Mouse (Mus musculus) E14TG2a.4 (cell line): ENCODE measurements around the gene Cdc42ep3.

ENCODE experiments used
- H3K27me3 ChIP-seq: 2 replicates; pipeline ENCODE4 v1.6.1; 2014; ENCODE audit warnings: low read length, control low read depth; ENCODE audit not compliant: insufficient read depth
- H3K36me3 ChIP-seq: 2 replicates; pipeline ENCODE4 v1.6.1; 2014; ENCODE audit warnings: low read length, control low read depth; ENCODE audit not compliant: insufficient read depth
- H3K4me1 ChIP-seq: replicated peaks from 2 replicates; pipeline ENCODE4 v1.6.1; 2014; ENCODE audit warnings: low read depth, low read length, control low read depth
- H3K4me3 ChIP-seq: replicated peaks from 2 replicates; pipeline ENCODE4 v1.5.1; 2014; ENCODE audit warnings: mild to moderate bottlenecking, low read length
- H3K9me3 ChIP-seq: 2 replicates; pipeline ENCODE4 v1.6.1; 2014; ENCODE audit warnings: low read length, control low read depth
- CTCF ChIP-seq: conservative IDR thresholded peaks from 2 replicates; pipeline ENCODE4 v1.5.1; 2014; ENCODE audit warnings: low read length
- NANOG ChIP-seq: IDR thresholded peaks from 2 replicates; pipeline ENCODE4 v1.6.1; 2014; ENCODE audit warnings: borderline replicate concordance, low read length, mixed read lengths
- POU5F1 ChIP-seq: IDR thresholded peaks from 2 replicates; pipeline ENCODE4 v1.6.1; 2014; ENCODE audit warnings: low read length, borderline replicate concordance

Gene Cdc42ep3

DNA sequence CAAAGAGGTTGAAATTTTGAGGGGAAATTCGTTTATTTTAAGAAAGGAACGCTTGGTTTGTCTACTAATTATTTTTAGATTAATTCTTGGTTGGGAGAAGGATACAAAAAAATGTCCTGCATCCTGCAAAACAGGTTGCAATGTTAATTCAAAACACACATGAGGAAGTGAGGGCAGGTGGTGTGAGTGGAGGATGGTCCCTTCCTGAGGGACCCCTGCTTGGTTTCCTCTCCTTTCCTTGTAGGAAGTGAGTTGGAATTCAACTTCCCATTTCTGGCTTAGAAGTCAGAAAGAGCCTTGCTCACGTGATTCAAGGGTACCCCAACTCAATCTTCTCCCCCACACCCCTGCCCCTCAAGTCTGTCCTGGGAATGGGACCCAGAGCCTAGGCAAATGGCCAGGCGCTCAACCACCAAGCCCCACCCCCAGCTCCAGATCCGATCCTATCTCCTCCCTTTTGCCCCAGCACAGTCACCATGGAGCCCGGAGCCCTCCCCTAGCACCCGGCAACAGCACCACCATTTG lies 12.9 kb downstream of the Cdc42ep3 start:
- H3K27me3 ChIP-seq = no peaks in the 10 kb centered on the region
- H3K4me1 ChIP-seq = peaks cover 83% of the 10 kb centered on the region
- peak overlapping the region; percentile 53 for H3K4me3 ChIP-seq
- peaks cover 10% of the 10 kb centered on the region for H3K36me3 ChIP-seq
- H3K9me3 ChIP-seq = no peaks in the 10 kb centered on the region
- TF ChIP-seq NANOG = no peak

DNA sequence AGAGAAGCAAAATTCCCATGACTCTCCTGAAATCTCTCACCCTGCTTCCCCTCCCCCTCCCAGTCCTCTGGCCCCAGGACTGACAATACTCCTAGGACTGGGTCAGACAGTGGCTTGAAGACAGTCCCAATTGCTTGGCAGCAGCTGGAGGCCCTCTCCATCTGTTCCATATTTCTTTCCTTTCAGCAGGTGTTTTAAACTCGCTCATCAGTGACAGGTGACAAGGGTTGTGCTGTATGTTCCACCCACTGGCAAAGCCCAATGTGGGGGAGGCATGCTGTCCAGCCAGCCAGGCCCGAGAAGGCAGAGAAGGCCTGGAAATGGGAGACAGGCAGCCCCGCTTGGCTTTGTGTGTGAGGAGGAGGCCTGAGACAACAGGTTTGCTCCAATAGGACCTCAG lies 17.4 kb downstream of the Cdc42ep3 start:
- no peaks in the 10 kb centered on the region for H3K27me3 ChIP-seq
- peaks cover 69% of the 10 kb centered on the region for H3K4me1 ChIP-seq
- H3K9me3 ChIP-seq = no peaks in the 10 kb centered on the region
- H3K4me3 ChIP-seq = 0 out of 2 replicates have a peak overlapping the region, but pooled peaks have one; percentile 2
- TF ChIP-seq POU5F1 (no peak), CTCF (no peak), NANOG (no peak)
- H3K36me3 ChIP-seq = peaks cover 24% of the 10 kb centered on the region

DNA sequence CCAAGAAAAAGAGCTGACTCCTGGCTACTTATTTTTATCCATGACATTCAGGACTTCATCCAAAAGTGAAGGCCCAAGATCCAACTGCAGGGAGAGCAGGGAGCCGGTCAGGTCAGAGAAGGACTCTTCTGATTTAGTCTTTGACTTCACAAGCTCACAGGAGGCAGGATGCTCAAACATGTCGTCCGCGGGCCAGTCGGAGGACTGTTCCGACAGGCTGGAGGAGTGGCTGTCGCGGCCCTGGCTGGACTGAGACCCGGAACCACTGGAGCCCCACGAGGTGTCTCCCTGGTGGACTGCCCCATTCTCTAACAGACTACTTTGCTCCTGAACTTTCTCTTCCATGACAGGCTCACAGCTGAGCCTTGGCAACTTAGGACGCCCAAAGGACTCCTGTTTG lies 20.2 kb downstream of the Cdc42ep3 start:
- peaks cover 17% of the 10 kb centered on the region for H3K36me3 ChIP-seq
- H3K4me3 ChIP-seq = no peak overlapping the region
- no peaks in the 10 kb centered on the region for H3K9me3 ChIP-seq
- H3K4me1 ChIP-seq = peaks cover 45% of the 10 kb centered on the region
- no peaks in the 10 kb centered on the region for H3K27me3 ChIP-seq
- TF ChIP-seq POU5F1 (no peak), NANOG (no peak), CTCF (no peak)

DNA sequence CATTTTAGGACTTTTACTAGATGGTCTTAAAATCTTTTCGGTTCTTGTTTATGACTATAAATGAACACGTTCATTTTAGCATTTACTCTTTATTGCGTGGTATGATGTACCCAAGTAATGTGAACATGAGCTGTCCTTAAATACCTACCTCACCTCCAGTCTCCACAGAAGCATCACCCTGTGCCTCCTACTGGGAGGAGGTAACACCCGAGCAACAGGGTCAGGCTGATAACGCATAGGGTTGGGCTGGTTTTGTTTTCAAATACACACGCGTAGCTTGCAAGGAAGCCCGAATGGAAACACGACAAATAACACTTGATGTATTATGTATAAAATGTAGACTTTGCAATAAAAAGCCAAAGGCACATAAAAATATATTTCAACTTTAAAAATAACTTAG lies 21.2 kb downstream of the Cdc42ep3 start:
- no peak overlapping the region for H3K4me3 ChIP-seq
- no peaks in the 10 kb centered on the region for H3K9me3 ChIP-seq
- no peak for TF ChIP-seq NANOG
- no peak for TF ChIP-seq CTCF
- TF ChIP-seq POU5F1 = no peak
- H3K36me3 ChIP-seq = peaks cover 14% of the 10 kb centered on the region
- H3K4me1 ChIP-seq = peaks cover 37% of the 10 kb centered on the region
- H3K27me3 ChIP-seq = no peaks in the 10 kb centered on the region

DNA sequence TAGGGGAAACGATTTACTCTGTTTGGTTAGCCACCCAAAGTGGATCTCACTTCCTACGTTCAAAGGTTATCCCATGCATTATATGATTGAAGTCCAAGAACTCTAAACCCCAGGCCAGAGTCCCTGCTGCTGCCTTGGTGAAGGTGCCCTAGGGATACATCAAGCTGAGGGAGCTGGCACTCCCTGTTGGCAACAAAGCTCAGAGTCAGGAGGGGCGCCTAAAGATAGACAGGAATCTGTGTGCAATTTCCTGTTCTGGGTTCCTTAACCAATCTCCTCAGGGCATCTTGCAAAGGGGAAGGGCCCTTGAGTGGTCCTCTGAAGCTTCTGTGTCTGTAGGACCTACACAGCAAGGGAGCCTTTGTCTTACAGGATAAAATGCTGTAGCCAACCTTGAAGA lies 22.0 kb downstream of the Cdc42ep3 start:
- no peaks in the 10 kb centered on the region for H3K27me3 ChIP-seq
- H3K9me3 ChIP-seq = no peaks in the 10 kb centered on the region
- peaks cover 29% of the 10 kb centered on the region for H3K4me1 ChIP-seq
- no peak overlapping the region for H3K4me3 ChIP-seq
- H3K36me3 ChIP-seq = peaks cover 14% of the 10 kb centered on the region
- TF ChIP-seq CTCF (no peak), POU5F1 (no peak), NANOG (no peak)

GRCm38 (mm10) chr17:79330397-79330796 lies 24.5 kb downstream of the Cdc42ep3 start:
- Histone ChIP-seq H3K9me3 (no peaks in the 10 kb centered on the region), H3K27me3 (no peaks in the 10 kb centered on the region), H3K4me1 (peaks cover 16% of the 10 kb centered on the region), H3K36me3 (peaks cover 14% of the 10 kb centered on the region), H3K4me3 (no peak overlapping the region)
- no peak for TF ChIP-seq CTCF

DNA sequence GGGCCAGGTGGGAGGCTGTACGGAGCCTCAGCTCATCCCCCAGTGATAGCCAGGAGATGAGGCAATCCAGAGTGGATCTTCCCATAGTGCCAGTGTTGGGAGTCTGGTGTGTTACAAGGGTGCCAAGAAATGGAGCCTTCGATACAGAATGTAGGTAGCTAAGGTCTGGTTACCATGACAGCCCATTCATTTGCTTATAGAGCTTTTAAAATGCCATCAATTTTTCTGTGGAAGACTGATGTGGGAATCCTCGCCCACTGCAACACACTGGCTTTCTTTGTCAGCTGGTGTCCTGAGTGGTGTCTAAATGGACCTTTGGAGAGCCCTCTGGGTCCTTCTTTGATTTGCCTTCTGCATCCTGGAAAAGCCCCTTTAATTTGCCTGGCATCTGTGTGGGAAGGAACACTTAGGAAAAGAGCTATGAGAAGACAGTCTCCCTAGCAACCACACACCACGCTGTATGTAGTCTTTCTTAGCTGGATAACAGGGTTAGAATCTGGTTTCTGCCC lies 28.0 kb downstream of the Cdc42ep3 start:
- TF ChIP-seq NANOG (no peak), CTCF (no peak), POU5F1 (no peak)
- Histone ChIP-seq H3K27me3 (no peaks in the 10 kb centered on the region), H3K4me3 (no peak overlapping the region), H3K9me3 (no peaks in the 10 kb centered on the region), H3K36me3 (no peaks in the 10 kb centered on the region), H3K4me1 (no peaks in the 10 kb centered on the region)

GRCm38 (mm10) chr17:79317085-79317751 lies 37.7 kb downstream of the Cdc42ep3 start:
- no peaks in the 10 kb centered on the region for H3K27me3 ChIP-seq
- no peaks in the 10 kb centered on the region for H3K4me1 ChIP-seq
- no peak overlapping the region for H3K4me3 ChIP-seq
- TF ChIP-seq NANOG (no peak), POU5F1 (no peak), CTCF (no peak)
- no peaks in the 10 kb centered on the region for H3K36me3 ChIP-seq
- H3K9me3 ChIP-seq = no peaks in the 10 kb centered on the region

- H3K27me3 ChIP-seq = no peaks in the 10 kb centered on the region
- no peaks in the 10 kb centered on the region for H3K36me3 ChIP-seq
- TF ChIP-seq NANOG (no peak), POU5F1 (no peak), CTCF (no peak)
- no peaks in the 10 kb centered on the region for H3K4me1 ChIP-seq
- no peaks in the 10 kb centered on the region for H3K9me3 ChIP-seq
- H3K4me3 ChIP-seq = no peak overlapping the region
Measured at GRCm38 (mm10) chr17:79315415-79316094, 39.3 kb downstream of the Cdc42ep3 start.
